ENCODE assay signal across 8 mouse cellular contexts in genomic region chr14:75786868-75787793, GRCm38 (mm10). TPM values are rescaled to one million over a fixed set of nuclear protein-coding genes. Genes with fewer than 3 reads are reported as not detected.
DNase-seq lines count a peak whose midpoint lies in the region; ATAC-seq lines count a peak whose summit lies in the region.

Gene Slc25a30, minus strand, starts transcription at chr14:75787037.

- 7% methylated on average over 51 of the region's 51 CpGs for WGBS in hindbrain, embryonic 10.5 days

- peaks cover under 1% of the 10 kb centered on the region for H3K36me3 ChIP-seq in hindbrain, embryonic 10.5 days

- no peaks in the 10 kb centered on the region for H3K9me3 ChIP-seq in hindbrain, embryonic 10.5 days

- peak within 1 kb of the TSS; percentile 87 for H3K27ac ChIP-seq in hindbrain, embryonic 10.5 days

- DNase-seq in MN1 (ENCODE audit: low spot score) = peak; percentile 95
- peak; percentile 97 for DNase-seq in cerebellum, adult 9-10 months
- peak; percentile 95 for DNase-seq in hindbrain, embryonic 10.5 days (ENCODE audit: low spot score)
- DNase-seq in layer of hippocampus, postnatal 10 days (ENCODE audit: low spot score in 2 of 2) = peak; percentile 92 to 96
- peak; percentile 98 for DNase-seq in lung, postnatal 10 days
- DNase-seq in ovary, postnatal 36 days (ENCODE audit: low spot score) = peak; percentile 98
- peak; percentile 98 for DNase-seq in thymus, postnatal 25 days

- H3K27me3 ChIP-seq in hindbrain, embryonic 10.5 days (ENCODE audit: insufficient read depth, poor library complexity, severe bottlenecking) = peaks cover 22% of the 10 kb centered on the region

- peaks cover 18% of the 10 kb centered on the region for H3K4me1 ChIP-seq in hindbrain, embryonic 10.5 days (replicated peaks)

- ATAC-seq in frontal cortex, adult (ENCODE audit: low TSS enrichment) = peak; percentile 98

- peak within 1 kb of the TSS; percentile 66 for H3K4me3 ChIP-seq in hindbrain, embryonic 10.5 days

RNA-seq across cellular contexts. Expression of gene Slc25a30, which starts in this region (rescaled TPM):
- 6.1 and 6.6 TPM in 2 replicates for polyA plus RNA-seq in hindbrain, embryonic 10.5 days (2016; fragmentation: Nextera tagmentation; extraction: Ambion mirVana)
- total RNA-seq in layer of hippocampus, postnatal 10 days (2021) = 10 to 100 TPM; 11.0 to 12.9 TPM

Comparison
In these comparisons a context has a peak if more than half of its experiments do, and no peak if none do; other contexts are left out.
1. Peak in every context shown above with its lines: DNase-seq, ATAC-seq, H3K4me3 ChIP-seq and H3K27ac ChIP-seq.